Mouse (Mus musculus): ENCODE data around the gene Rars2. TPM values are rescaled to one million over a fixed set of nuclear protein-coding genes. Genes with fewer than 3 reads are reported as not detected.

Gene Rars2
- polyA plus RNA-seq, 1 experiment, result not detected

GRCm38 (mm10) chr4:34661514-34661913 is 46.8 kb downstream of the Rars2 start:
- Histone ChIP-seq H3K27ac (ENCODE audit: insufficient read depth, low read depth, low read length) (no peak overlapping the region), H3K4me3 (ENCODE audit: insufficient read depth, low read depth, low read length) (no peak overlapping the region), H3K4me1 (ENCODE audit: control insufficient read depth, insufficient read depth, low read length) (peaks cover 5% of the 10 kb centered on the region; the same call in 1 of the 2 replicates)
- TF ChIP-seq POLR2A (IDR thresholded peaks at IDR 0.05; ENCODE audit: insufficient read depth, low read depth, low read length) (no peak), CTCF (IDR thresholded peaks at IDR 0.05; ENCODE audit: insufficient read depth, low read depth, low read length) (no peak)
- 89% methylated on average over 2 of the region's 2 CpGs for WGBS

DNA sequence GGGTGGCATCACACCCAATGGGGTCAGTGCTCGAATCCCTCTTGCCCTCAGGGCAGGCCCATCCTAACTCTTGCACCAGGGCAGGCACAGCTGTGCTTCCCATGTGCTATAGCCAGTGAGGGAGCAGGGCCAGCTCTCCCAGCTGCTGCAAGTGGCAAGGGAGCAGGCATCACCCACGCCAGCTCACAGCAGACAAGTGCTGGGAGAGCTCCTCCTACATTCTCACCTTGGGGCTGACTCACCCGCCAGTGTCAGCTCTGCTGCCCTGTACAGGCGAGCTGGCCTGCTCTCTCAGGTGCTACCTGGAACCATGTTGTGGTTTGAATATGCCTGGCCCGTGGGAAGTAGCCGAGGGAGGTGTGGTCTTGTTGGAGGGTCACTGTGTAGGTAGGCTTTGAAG is 47.2 kb downstream of the Rars2 start:
- TF ChIP-seq POLR2A (IDR thresholded peaks at IDR 0.05; ENCODE audit: insufficient read depth, low read depth, low read length), result no peak
- no peak for TF ChIP-seq CTCF (IDR thresholded peaks at IDR 0.05; ENCODE audit: insufficient read depth, low read depth, low read length)
- WGBS, result 76% methylated on average over 6 of the region's 6 CpGs
- peaks cover 5% of the 10 kb centered on the region; the same call in 1 of the 2 replicates for H3K4me1 ChIP-seq (ENCODE audit: control insufficient read depth, insufficient read depth, low read length)
- H3K4me3 ChIP-seq (ENCODE audit: insufficient read depth, low read depth, low read length), result no peak overlapping the region
- H3K27ac ChIP-seq (ENCODE audit: insufficient read depth, low read depth, low read length), result no peak overlapping the region

DNA sequence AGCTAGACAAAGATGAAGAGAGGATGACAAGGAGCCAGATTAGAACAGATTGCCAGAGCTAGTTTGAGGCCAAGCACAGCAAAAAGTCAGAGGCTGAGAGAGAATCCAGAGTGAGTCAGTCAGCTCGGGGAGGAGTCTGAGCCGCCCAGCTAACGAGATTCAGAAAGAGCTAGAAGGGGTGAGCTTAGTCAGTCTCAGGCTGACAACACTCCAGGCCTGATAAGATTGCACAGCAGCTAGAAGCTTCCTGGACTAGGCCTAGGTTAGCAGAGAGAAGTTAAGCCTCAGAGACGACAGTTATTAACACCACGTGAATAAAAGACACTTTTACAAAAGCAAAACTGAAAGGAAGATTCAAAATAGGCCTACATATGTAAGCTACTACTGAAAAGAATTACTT is 53.2 kb downstream of the Rars2 start:
- Histone ChIP-seq H3K27ac (ENCODE audit: insufficient read depth, low read depth, low read length) (no peak overlapping the region), H3K4me3 (ENCODE audit: insufficient read depth, low read depth, low read length) (no peak overlapping the region), H3K4me1 (ENCODE audit: control insufficient read depth, insufficient read depth, low read length) (no peaks in the 10 kb centered on the region)
- 87% methylated on average over 5 of the region's 5 CpGs for WGBS
- TF ChIP-seq CTCF (IDR thresholded peaks at IDR 0.05; ENCODE audit: insufficient read depth, low read depth, low read length), result no peak
- TF ChIP-seq POLR2A (IDR thresholded peaks at IDR 0.05; ENCODE audit: insufficient read depth, low read depth, low read length), result no peak

GRCm38 (mm10) chr4:34673721-34674120 is 59.0 kb downstream of the Rars2 start:
- TF ChIP-seq POLR2A (IDR thresholded peaks at IDR 0.05; ENCODE audit: insufficient read depth, low read depth, low read length) (no peak), CTCF (IDR thresholded peaks at IDR 0.05; ENCODE audit: insufficient read depth, low read depth, low read length) (no peak)
- 90% methylated on average over 5 of the region's 5 CpGs for WGBS
- H3K4me3 ChIP-seq (ENCODE audit: insufficient read depth, low read depth, low read length), result no peak overlapping the region
- no peak overlapping the region for H3K27ac ChIP-seq (ENCODE audit: insufficient read depth, low read depth, low read length)
- peaks cover 3% of the 10 kb centered on the region; the same call in 1 of the 2 replicates for H3K4me1 ChIP-seq (ENCODE audit: control insufficient read depth, insufficient read depth, low read length)

DNA sequence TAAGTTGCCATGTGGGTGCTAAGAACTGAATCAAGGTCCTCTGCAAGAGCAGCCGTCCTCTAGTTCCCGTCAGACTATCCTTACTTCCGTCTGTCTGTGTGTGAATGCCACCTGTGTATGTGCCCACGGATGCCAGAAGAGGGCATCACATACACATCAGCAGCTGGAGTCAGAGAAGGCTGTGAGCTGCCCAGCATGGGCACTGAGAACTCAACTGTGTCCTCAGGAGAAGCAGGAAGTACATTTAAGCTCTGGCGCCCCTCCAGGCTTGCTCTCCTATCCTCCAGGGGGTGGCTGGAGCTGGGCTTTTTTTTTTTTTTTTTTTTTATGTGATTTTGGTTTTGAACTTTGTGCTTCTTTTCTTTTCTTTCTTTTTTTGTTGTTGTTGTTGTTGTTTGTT is 65.8 kb downstream of the Rars2 start:
- TF ChIP-seq CTCF (IDR thresholded peaks at IDR 0.05; ENCODE audit: insufficient read depth, low read depth, low read length) (no peak), POLR2A (IDR thresholded peaks at IDR 0.05; ENCODE audit: insufficient read depth, low read depth, low read length) (no peak)
- WGBS, result 83% methylated on average over 5 of the region's 5 CpGs

DNA sequence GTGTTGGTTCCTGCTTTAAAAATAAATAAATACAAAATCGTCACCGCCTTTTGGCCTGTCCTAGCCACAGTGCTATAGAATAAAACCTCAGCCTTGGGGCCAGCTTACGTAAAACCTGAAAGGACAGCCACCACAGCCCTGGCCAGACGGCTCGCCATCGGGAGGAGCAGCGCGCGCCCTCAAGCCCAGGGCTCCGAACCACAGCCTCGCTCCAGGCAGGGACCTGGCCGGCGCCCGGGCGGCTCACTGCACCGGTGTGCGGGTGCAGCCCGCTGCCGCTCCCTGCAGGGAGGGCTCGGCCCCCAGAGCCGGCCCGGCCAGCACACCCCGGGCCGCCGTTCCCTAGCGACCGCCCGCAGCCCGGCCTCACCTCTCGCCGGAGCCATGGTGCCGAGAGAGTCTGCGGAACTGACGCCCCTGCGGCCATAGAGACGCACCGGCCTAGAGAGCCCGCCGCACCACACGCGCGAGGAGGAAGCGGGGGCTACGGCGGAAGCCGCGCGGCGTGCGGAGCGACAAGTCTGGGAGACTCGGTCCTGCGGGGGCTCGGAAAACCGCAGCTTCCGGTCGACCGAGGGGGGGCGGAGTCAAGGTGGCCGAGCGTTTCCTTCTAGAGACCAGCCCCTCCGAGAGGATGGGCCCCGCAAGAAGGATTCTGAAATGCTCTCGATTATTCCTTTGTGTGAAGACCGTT is 72.3 kb downstream of the Rars2 start, which contains the start of gene Slc35a1:
Gene Slc35a1, minus strand, starts transcription at position 565 of the 694 bp plus-strand sequence.
- TF ChIP-seq POLR2A (IDR thresholded peaks at IDR 0.05; ENCODE audit: insufficient read depth, low read depth, low read length) (peak; percentile 75), CTCF (IDR thresholded peaks at IDR 0.05; ENCODE audit: insufficient read depth, low read depth, low read length) (no peak)
- Histone ChIP-seq H3K4me3 (ENCODE audit: insufficient read depth, low read depth, low read length) (peak within 1 kb of the TSS; percentile 79), H3K27ac (ENCODE audit: insufficient read depth, low read depth, low read length) (peak within 1 kb of the TSS; percentile 66), H3K4me1 (ENCODE audit: control insufficient read depth, insufficient read depth, low read length) (peaks cover 2% of the 10 kb centered on the region; the same call in 1 of the 2 replicates)
- WGBS, result under 1% methylated on average over 65 of the region's 65 CpGs

More for the DNA sequence above, 65.8 kb downstream of the Rars2 start:
- H3K4me1 ChIP-seq (ENCODE audit: control insufficient read depth, insufficient read depth, low read length), result peaks cover 3% of the 10 kb centered on the region; the same call in 1 of the 2 replicates
- no peak overlapping the region for H3K4me3 ChIP-seq (ENCODE audit: insufficient read depth, low read depth, low read length)
- no peak overlapping the region for H3K27ac ChIP-seq (ENCODE audit: insufficient read depth, low read depth, low read length)

DNA sequence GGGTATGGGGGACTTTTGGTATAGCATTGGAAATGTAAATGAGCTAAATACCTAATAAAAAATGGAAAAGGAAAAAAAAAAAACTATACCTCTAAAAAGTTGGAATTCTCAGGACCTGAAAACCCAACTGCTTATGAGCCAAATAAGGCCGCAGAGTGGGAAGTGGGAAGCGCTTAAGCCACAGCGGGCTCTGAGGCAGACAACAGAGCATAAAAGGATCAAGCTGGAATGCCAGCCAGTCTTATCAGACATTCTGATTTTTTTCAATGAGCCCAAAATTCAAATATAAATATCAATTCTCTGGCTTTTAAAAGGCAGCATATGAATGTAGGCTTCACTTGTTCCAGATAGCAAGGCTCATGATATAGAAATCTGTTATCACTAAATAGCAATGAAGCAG is 73.3 kb downstream of the Rars2 start:
- H3K4me3 ChIP-seq (ENCODE audit: insufficient read depth, low read depth, low read length), result no peak overlapping the region
- H3K27ac ChIP-seq (ENCODE audit: insufficient read depth, low read depth, low read length), result no peak overlapping the region
- WGBS, result 61% methylated on average over 3 of the region's 3 CpGs
- peaks cover 2% of the 10 kb centered on the region; the same call in 1 of the 2 replicates for H3K4me1 ChIP-seq (ENCODE audit: control insufficient read depth, insufficient read depth, low read length)
- TF ChIP-seq POLR2A (IDR thresholded peaks at IDR 0.05; ENCODE audit: insufficient read depth, low read depth, low read length), result no peak
- no peak for TF ChIP-seq CTCF (IDR thresholded peaks at IDR 0.05; ENCODE audit: insufficient read depth, low read depth, low read length)

GRCm38 (mm10) chr4:34701528-34701927 is 86.8 kb downstream of the Rars2 start:
- Histone ChIP-seq H3K4me1 (ENCODE audit: control insufficient read depth, insufficient read depth, low read length) (no peaks in the 10 kb centered on the region), H3K4me3 (ENCODE audit: insufficient read depth, low read depth, low read length) (no peak overlapping the region), H3K27ac (ENCODE audit: insufficient read depth, low read depth, low read length) (no peak overlapping the region)
- TF ChIP-seq CTCF (IDR thresholded peaks at IDR 0.05; ENCODE audit: insufficient read depth, low read depth, low read length), result no peak
- no peak for TF ChIP-seq POLR2A (IDR thresholded peaks at IDR 0.05; ENCODE audit: insufficient read depth, low read depth, low read length)
- WGBS, result 40% methylated on average over 5 of the region's 5 CpGs

DNA sequence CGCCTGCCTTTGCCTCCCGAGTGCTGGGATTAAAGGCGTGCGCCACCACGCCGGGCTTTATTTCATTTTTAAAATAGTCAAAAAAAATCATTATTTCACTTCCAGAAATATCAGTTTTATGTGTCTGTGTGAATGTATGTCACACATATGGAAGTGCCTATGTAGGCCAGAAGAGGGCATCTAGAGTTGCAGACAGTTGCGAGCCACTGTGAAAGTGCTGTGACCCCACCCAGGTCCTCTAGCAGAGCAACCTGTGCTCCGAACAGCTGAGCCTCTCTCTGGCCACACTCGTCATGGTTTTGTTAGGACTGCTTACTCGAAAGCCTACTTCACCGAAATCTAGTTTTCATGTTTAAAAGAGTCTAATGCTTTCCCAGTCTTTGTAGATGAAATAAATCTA is 87.5 kb downstream of the Rars2 start:
- H3K27ac ChIP-seq (ENCODE audit: insufficient read depth, low read depth, low read length), result no peak overlapping the region
- no peaks in the 10 kb centered on the region for H3K4me1 ChIP-seq (ENCODE audit: control insufficient read depth, insufficient read depth, low read length)
- H3K4me3 ChIP-seq (ENCODE audit: insufficient read depth, low read depth, low read length), result no peak overlapping the region
- no peak for TF ChIP-seq CTCF (IDR thresholded peaks at IDR 0.05; ENCODE audit: insufficient read depth, low read depth, low read length)
- TF ChIP-seq POLR2A (IDR thresholded peaks at IDR 0.05; ENCODE audit: insufficient read depth, low read depth, low read length), result no peak
- WGBS, result 98% methylated on average over 11 of the region's 11 CpGs

Measured in olfactory bulb, adult 2 months (tissue).